Mouse (Mus musculus) brain, embryonic 18.5 days (tissue): ENCODE results near the gene Krt7.

ENCODE experiments used
- DNase-seq: peaks from one replicate; pipeline ENCODE4 v3.0.0-alpha.2; 2012; ENCODE audit warnings: low read depth, low spot score

Krt7 gene

DNA sequence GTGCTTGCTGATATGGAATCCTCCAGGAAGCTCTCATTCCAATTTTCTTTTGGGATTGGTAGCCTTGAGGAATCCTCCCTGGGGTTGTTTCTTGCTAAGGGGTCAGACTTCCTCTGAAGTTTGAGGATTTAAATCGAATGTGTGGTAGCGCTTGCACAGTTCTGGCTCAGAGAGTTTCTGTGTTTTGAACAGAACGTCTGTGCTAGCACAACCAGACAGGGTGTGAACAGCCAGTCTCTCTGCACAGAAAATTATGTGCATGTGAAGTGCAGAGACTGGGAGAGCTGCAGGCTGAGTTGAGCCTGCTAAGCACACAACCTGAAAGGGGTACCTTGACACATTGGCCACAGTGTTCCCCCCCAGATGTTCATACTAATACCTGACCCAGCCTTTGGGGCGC lies 30.0 kb downstream of the Krt7 start:
- peak; percentile 36 for DNase-seq

DNA sequence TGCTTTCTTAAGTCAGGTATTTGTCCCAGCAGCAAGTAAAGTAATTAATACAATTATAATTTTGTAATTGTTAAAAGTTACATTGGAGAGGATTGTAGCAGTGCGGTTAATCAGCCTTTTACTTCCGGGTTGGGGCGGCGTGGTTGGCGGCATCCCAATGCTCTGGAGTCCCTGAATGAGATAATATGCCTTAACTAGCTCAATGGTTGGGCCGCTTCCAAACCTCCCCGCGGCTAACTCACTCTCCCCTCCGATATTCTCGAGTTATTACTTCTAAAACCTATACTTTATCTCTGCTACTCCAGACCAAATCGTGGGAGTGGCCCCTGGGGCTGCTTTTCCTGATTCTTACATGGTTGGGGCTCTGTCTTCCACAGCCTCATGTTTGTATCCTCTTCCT lies 35.7 kb downstream of the Krt7 start:
- DNase-seq = no peak

DNA sequence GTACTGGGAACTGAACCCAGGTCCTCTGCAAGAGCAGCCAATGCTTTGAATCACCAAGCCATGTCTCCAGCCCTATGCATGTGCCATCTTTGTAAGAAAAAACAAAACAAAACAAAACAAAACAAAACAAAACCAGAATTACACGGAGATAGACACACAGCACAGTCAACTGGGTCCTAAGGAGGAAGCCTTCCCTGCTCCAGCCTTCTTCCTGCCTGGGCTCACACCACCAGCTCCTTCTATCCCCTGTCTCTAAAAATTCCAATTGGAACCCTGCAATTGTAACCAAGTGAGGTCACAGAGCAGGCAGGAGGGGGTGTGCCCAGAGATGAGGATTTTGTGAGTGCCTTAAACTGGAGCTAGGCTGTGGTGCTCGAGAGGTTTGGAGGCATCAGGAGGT lies 36.6 kb downstream of the Krt7 start, which contains the start of gene Krt88:
Gene Krt88, plus strand, starts transcription at position 301 of the 400 bp plus-strand sequence.
- no peak for DNase-seq

DNA sequence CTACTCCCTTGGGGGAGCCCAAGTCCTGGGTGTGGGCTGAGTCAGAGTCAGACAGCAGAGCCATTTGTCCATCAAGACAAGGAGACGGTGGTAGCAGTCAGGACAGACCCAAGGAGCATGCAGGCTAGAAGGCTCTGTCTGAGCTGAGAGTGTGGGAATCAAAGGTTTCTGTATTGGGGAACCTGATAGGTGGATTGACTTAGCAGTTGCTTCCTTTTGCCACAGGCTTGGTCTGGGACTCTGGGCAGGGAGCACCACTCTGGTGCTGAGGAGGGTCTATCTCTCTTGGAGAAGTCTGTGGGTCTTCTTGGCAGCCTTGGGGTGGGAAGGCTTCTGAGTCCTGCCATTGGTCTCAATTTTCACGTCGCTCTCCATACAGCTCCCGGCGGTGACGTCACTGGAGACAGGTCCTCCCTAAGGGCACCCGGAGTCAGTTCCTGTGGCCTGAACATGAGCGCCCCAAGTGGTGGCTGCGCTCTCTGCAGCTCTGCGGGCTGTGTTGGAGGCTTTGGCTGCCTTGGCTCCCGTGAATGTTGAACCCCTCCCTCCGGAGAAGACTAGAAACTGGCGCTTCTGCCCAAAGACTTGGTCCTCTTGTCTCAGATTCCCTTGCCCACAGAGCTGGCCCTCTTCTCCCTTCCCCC lies 42.4 kb downstream of the Krt7 start:
- DNase-seq = no peak

DNA sequence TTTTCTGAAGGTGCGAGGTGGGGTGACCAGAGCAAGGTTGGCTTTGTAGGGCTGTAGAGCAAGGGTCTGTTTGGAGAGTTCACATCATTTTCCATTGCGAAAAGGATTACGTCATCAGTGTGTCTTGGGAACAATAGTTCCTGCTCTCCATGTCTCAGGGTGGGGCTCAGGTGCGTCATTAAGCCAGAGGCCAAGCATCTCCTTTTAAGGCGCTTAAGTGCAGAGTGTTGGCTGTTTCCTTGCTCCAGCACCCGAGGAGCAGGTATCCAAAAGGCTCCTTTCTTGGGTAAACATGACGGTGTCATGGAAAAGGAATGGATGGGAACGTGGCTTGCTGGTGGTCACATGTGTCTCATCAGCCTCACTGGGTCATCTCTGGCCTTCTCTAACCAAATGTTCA lies 43.9 kb downstream of the Krt7 start:
- no peak for DNase-seq

DNA sequence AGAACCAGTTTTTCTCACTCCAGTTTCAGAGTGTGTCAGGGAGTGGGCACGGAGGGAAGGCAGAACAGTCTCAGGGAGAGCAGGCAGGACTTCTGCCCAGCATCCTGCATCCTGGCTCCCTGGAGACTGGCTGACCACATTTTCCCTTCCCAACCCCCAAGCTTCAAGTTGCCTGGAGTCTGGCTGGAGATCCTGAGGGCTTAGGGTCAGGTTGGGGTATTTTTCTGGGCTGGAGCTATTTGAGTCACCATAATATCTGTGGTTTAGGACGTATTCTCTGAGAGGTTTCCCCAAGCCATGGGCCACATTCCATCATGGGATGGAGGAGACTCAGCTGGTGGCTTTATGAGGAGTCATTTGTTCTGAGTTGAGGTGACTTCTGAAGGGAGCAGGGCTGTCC lies 44.4 kb downstream of the Krt7 start:
- DNase-seq = no peak

DNA sequence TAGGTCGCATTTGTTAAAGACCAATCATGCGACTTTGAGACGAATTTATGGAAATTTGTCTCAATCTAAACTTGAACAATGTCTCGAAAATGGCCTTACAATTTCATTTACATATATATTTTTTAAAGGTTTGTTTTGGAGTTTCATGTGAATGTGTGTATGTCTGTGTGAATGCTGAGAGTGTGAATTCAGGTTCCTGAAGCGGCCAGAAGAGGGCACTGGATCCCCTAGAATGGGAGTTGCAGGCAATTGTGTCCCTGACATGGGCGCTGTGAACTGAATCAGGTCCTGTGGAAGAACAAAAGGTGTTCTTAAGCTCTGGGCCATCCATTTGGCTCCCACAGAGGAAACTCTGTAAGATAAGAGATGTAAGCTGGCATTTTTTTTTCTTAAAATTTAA lies 45.0 kb downstream of the Krt7 start:
- DNase-seq = no peak

DNA sequence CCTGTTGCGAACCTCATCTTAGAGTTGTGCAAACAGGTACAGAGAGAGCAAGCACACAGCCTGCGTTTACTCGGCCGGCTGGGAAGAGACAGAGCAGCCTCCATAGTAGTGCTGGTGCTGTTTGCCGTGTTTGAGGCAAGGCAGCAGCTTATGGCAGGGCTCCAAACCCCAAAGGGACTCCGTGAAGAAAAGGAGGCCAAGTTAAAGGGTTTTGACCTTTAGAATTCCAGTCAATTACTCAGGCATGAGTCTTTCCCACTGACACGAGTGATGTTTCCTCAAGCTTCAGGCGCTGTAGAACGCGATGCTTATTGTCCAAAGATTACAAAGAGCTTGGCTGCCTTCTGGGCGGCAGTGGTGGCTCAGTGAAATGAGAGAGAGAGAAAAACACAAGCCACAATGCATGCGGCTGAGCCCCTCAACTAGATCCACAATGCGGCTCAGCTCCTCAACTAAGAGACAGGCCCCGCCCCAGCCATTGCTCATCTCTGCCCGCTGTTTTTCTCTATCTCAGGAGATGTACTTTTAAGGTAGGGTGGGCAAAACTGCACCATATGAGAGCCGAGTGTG lies 47.6 kb downstream of the Krt7 start:
- no peak for DNase-seq

DNA sequence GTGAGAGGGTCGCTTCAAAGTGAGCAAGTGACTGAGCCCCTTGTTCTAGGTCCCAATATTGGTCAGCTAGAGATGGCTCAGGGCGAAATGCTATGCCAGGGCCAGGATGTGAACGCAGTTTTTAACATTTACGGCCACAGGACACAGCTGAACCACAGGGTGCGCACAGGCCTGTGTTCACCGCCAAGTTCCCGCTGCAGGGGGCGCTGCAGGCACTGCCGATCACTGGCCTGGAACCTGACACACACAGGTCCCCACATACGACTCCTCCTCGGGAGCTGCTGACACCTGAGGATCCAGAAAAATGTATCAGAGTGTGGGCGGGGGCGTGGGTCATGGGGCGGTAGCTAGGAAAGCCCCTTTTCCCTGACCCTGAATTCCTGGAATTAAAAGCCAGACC lies 48.4 kb downstream of the Krt7 start:
- no peak for DNase-seq

DNA sequence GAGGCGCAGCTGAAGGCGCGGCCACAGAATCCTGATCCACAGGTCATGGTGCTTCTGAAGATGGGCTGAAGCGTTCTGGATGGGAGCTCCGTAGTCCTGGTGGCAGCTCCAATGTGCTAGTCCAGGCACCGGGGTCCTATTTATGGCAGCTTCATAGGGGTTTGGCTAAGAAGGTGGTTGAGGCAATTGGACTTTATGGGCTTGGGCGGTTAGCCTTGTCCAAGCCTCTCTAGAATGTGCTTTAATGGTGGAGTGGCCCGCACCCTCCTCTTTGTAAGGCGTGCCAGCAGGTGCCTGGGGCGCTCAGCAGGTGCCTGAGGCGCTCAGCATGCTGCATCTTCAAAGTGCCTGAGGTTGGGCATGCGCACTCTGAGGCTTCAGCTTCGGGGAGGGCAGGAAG lies 52.8 kb downstream of the Krt7 start, which contains the start of gene Krt81:
Gene Krt81, minus strand, starts transcription at position 101 of the 400 bp plus-strand sequence.
- DNase-seq = no peak

DNA sequence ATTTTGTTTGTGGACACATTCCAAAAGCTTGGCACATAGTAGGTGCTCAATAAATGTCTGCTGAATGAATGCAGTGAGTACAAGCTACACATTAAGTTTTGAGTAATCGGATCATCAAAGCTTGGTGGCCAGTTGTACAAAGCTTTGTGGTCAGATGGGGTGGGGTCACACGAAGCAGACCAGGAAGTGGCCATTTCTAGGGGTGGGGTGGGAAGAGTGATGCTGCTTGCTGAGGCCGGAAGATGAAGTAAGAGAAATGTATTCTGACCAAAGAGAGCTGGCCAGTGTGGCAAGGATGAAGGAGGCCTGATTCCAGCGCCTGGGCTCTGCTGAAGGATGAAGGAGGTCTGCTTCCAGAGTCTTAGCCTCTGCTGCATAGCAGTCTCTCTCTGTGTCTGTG lies 58.2 kb downstream of the Krt7 start:
- DNase-seq = no peak

DNA sequence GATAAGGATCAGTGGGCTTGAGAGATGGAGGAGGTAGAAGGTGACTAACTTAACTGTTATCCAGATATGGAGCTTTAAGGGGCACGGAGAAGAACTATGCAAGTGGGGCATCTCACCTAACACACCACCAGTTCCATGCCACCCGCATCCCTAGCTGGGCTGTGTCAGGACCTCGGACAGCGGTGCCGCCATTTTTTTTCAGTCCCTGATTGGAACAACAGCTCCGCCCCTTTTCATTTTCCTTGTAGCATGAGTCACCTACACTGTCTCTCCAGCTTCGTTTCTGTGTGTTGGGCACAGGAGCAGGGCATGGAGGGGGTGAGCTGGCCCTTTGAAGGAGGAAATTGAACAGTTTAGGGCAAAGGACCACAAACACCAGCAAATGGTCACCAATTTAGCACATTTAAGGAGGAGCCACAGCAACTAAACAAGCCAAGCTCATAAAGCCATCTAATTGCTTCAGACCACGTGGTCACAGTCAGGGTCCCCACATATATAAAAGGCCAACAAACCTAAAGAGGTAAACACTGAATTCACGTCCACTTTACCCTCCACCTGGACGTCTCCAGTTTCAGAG lies 62.2 kb downstream of the Krt7 start, which contains the start of gene Krt86:
Gene Krt86, plus strand, starts transcription at position 527 of the 577 bp plus-strand sequence.
- DNase-seq = no peak

DNA sequence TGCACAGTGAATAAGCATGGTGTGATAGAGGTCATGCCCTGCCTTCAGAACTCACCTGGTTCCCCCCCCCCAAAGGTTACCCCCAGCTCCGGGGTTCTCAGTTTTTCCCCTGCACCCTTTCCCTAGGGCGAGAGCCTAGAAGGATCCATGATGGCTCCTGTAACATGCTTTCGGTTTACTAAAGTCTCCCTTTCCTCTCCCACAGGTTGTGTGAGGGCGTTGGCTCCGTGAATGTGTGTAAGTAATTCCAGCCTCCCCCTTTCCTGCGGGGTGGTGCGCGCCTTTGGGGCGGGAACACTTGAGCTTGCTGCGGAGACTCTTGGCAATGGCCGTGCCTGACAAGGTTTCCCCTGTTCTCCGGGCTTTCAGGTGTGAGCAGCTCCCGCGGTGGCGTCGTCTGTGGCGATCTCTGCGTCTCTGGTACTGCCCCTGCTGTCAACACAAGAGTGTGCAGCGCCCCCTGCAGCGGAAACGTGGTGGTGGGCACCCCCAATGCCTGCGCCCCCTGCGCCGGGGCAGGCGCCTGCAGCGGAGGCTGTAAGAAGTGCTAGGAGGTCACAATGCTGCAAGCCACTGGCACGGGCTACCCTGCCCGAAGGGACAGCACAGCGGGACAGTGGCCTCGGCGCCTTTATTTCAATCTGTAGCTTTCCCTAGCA lies 68.3 kb downstream of the Krt7 start:
- DNase-seq = no peak

DNA sequence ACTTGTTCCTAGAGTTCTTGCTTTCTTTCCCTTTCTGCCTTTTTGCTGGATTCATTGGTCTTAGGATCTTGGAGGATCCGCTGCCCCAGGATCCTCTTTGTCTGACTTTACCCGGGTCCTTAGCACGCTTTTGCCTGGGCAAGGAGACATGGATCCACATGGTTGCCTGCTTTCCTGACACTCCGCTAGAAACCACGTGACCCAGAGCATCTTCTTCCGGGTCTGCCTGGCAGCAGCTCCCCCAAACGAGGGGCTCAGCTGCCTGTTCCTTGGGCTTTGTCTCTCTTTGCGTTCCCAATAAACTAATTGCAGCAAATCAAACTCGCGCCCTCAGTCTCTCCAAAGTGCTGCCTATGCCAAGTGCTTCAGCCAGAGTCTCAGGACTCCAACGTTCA lies 68.8 kb downstream of the Krt7 start:
- DNase-seq = no peak
